Mouse (Mus musculus): Measurements from ENCODE around the gene T2. TPM values are rescaled to one million over a fixed set of nuclear protein-coding genes. Genes with fewer than 3 reads are reported as not detected.

T2 gene
- polyA plus RNA-seq, 1 experiment from 2014 or later = 0.62 TPM

GRCm38 (mm10) chr17:8360876-8361275, 5.1 kb downstream of the T2 start:
- Histone ChIP-seq H3K4me1 (ENCODE audit: insufficient read depth, low read length) (no peaks in the 10 kb centered on the region; the same call in 1 of the 2 replicates), H3K4me3 (ENCODE audit: low read length) (no peak overlapping the region), H3K27ac (ENCODE audit: low read length) (no peak overlapping the region), H3K9ac (replicated peaks; ENCODE audit: low read length) (no peak overlapping the region), H3K27me3 (ENCODE audit: insufficient read depth, low read length) (no peaks in the 10 kb centered on the region), H3K9me3 (ENCODE audit: low read length) (no peaks in the 10 kb centered on the region), H3K4me2 (replicated peaks; ENCODE audit: low read depth, low read length) (no peak overlapping the region), H3K36me3 (ENCODE audit: insufficient read depth, low read length) (no peaks in the 10 kb centered on the region)
- 90% methylated on average over 5 of the region's 5 CpGs for WGBS
- no peak for ATAC-seq (ENCODE audit: low FRiP score, low TSS enrichment)

GRCm38 (mm10) chr17:8361281-8362103, 5.7 kb downstream of the T2 start:
- H3K36me3 ChIP-seq (ENCODE audit: insufficient read depth, low read length) = no peaks in the 10 kb centered on the region
- H3K9me3 ChIP-seq (ENCODE audit: low read length) = no peaks in the 10 kb centered on the region
- H3K4me3 ChIP-seq (ENCODE audit: low read length) = no peak overlapping the region
- no peaks in the 10 kb centered on the region; the same call in 1 of the 2 replicates for H3K4me1 ChIP-seq (ENCODE audit: insufficient read depth, low read length)
- no peak overlapping the region for H3K27ac ChIP-seq (ENCODE audit: low read length)
- no peak overlapping the region for H3K9ac ChIP-seq (replicated peaks; ENCODE audit: low read length)
- H3K4me2 ChIP-seq (replicated peaks; ENCODE audit: low read depth, low read length) = no peak overlapping the region
- H3K27me3 ChIP-seq (ENCODE audit: insufficient read depth, low read length) = no peaks in the 10 kb centered on the region
- 80% methylated on average over 10 of the region's 10 CpGs for WGBS
- no peak for ATAC-seq (ENCODE audit: low FRiP score, low TSS enrichment)

GRCm38 (mm10) chr17:8367514-8368480, 12.0 kb downstream of the T2 start:
- no peak overlapping the region for H3K27ac ChIP-seq (ENCODE audit: low read length)

GRCm38 (mm10) chr17:8368570-8368969, 12.8 kb downstream of the T2 start:
- no peak overlapping the region for H3K4me3 ChIP-seq (ENCODE audit: low read length)
- H3K4me1 ChIP-seq (ENCODE audit: insufficient read depth, low read length) = peaks cover 15% of the 10 kb centered on the region
- H3K27ac ChIP-seq (ENCODE audit: low read length) = no peak overlapping the region
- 53% methylated on average over 8 of the region's 8 CpGs for WGBS
- H3K9me3 ChIP-seq (ENCODE audit: low read length) = no peaks in the 10 kb centered on the region
- no peaks in the 10 kb centered on the region for H3K36me3 ChIP-seq (ENCODE audit: insufficient read depth, low read length)
- ATAC-seq (ENCODE audit: low FRiP score, low TSS enrichment) = no peak
- H3K9ac ChIP-seq (replicated peaks; ENCODE audit: low read length) = no peak overlapping the region
- H3K4me2 ChIP-seq (replicated peaks; ENCODE audit: low read depth, low read length) = no peak overlapping the region
- no peaks in the 10 kb centered on the region for H3K27me3 ChIP-seq (ENCODE audit: insufficient read depth, low read length)

More at GRCm38 (mm10) chr17:8367514-8368480, 12.0 kb downstream of the T2 start:
- no peak overlapping the region for H3K9ac ChIP-seq (replicated peaks; ENCODE audit: low read length)
- H3K4me2 ChIP-seq (replicated peaks; ENCODE audit: low read depth, low read length) = no peak overlapping the region
- H3K9me3 ChIP-seq (ENCODE audit: low read length) = no peaks in the 10 kb centered on the region
- H3K27me3 ChIP-seq (ENCODE audit: insufficient read depth, low read length) = no peaks in the 10 kb centered on the region
- WGBS = 33% methylated on average over 20 of the region's 20 CpGs
- H3K4me3 ChIP-seq (ENCODE audit: low read length) = no peak overlapping the region
- no peaks in the 10 kb centered on the region for H3K36me3 ChIP-seq (ENCODE audit: insufficient read depth, low read length)
- peaks cover 15% of the 10 kb centered on the region for H3K4me1 ChIP-seq (ENCODE audit: insufficient read depth, low read length)
- ATAC-seq (ENCODE audit: low FRiP score, low TSS enrichment) = no peak

- H3K9me3 ChIP-seq (ENCODE audit: low read length) = no peaks in the 10 kb centered on the region
- H3K4me3 ChIP-seq (ENCODE audit: low read length) = no peak overlapping the region
- no peak overlapping the region for H3K4me2 ChIP-seq (replicated peaks; ENCODE audit: low read depth, low read length)
- no peak overlapping the region for H3K9ac ChIP-seq (replicated peaks; ENCODE audit: low read length)
- 78% methylated on average over 2 of the region's 2 CpGs for whole genome bisulfite sequencing
- no peaks in the 10 kb centered on the region for H3K36me3 ChIP-seq (ENCODE audit: insufficient read depth, low read length)
- ATAC-seq (ENCODE audit: low FRiP score, low TSS enrichment) = no peak
- no peaks in the 10 kb centered on the region for H3K27me3 ChIP-seq (ENCODE audit: insufficient read depth, low read length)
- peaks cover 15% of the 10 kb centered on the region for H3K4me1 ChIP-seq (ENCODE audit: insufficient read depth, low read length)
- H3K27ac ChIP-seq (ENCODE audit: low read length) = no peak overlapping the region
These were observed 13.4 kb downstream of the T2 start for GRCm38 (mm10) chr17:8369171-8369570.

GRCm38 (mm10) chr17:8370634-8371229, 14.9 kb downstream of the T2 start:
- peak overlapping the region; percentile 19 for H3K9ac ChIP-seq (replicated peaks; ENCODE audit: low read length)
- H3K36me3 ChIP-seq (ENCODE audit: insufficient read depth, low read length) = no peaks in the 10 kb centered on the region
- no peak overlapping the region for H3K4me3 ChIP-seq (ENCODE audit: low read length)
- H3K27ac ChIP-seq (ENCODE audit: low read length) = no peak overlapping the region
- H3K27me3 ChIP-seq (ENCODE audit: insufficient read depth, low read length) = no peaks in the 10 kb centered on the region
- WGBS = 30% methylated on average over 13 of the region's 13 CpGs
- no peak for ATAC-seq (ENCODE audit: low FRiP score, low TSS enrichment)
- H3K9me3 ChIP-seq (ENCODE audit: low read length) = no peaks in the 10 kb centered on the region
- peaks cover 15% of the 10 kb centered on the region for H3K4me1 ChIP-seq (ENCODE audit: insufficient read depth, low read length)
- no peak overlapping the region for H3K4me2 ChIP-seq (replicated peaks; ENCODE audit: low read depth, low read length)

- Histone ChIP-seq H3K27me3 (ENCODE audit: insufficient read depth, low read length) (no peaks in the 10 kb centered on the region), H3K4me2 (replicated peaks; ENCODE audit: low read depth, low read length) (peak overlapping the region; percentile 64), H3K36me3 (ENCODE audit: insufficient read depth, low read length) (no peaks in the 10 kb centered on the region), H3K9ac (replicated peaks; ENCODE audit: low read length) (peak overlapping the region; percentile 57), H3K4me1 (ENCODE audit: insufficient read depth, low read length) (peaks cover 15% of the 10 kb centered on the region), H3K4me3 (ENCODE audit: low read length) (peak overlapping the region; percentile 39), H3K27ac (ENCODE audit: low read length) (peak overlapping the region; percentile 93), H3K9me3 (ENCODE audit: low read length) (no peaks in the 10 kb centered on the region)
- WGBS = 0% methylated on average over 7 of the region's 7 CpGs
- ATAC-seq (ENCODE audit: low FRiP score, low TSS enrichment) = peak; percentile 90
These were observed 16.0 kb downstream of the T2 start for GRCm38 (mm10) chr17:8371834-8372233.

GRCm38 (mm10) chr17:8372286-8373046, 16.7 kb downstream of the T2 start:
- ATAC-seq (ENCODE audit: low FRiP score, low TSS enrichment) = peak; percentile 52; the same call in 1 of the 2 replicates
- Histone ChIP-seq H3K27ac (ENCODE audit: low read length) (peak overlapping the region; percentile 93), H3K27me3 (ENCODE audit: insufficient read depth, low read length) (no peaks in the 10 kb centered on the region), H3K4me3 (ENCODE audit: low read length) (peak overlapping the region; percentile 39), H3K9me3 (ENCODE audit: low read length) (no peaks in the 10 kb centered on the region), H3K4me1 (ENCODE audit: insufficient read depth, low read length) (peaks cover 15% of the 10 kb centered on the region), H3K36me3 (ENCODE audit: insufficient read depth, low read length) (no peaks in the 10 kb centered on the region), H3K9ac (replicated peaks; ENCODE audit: low read length) (peak overlapping the region; percentile 57), H3K4me2 (replicated peaks; ENCODE audit: low read depth, low read length) (peak overlapping the region; percentile 64)
- WGBS = under 1% methylated on average over 18 of the region's 18 CpGs

- Histone ChIP-seq H3K27me3 (ENCODE audit: insufficient read depth, low read length) (no peaks in the 10 kb centered on the region), H3K4me1 (ENCODE audit: insufficient read depth, low read length) (peaks cover 2% of the 10 kb centered on the region; the same call in 1 of the 2 replicates), H3K9me3 (ENCODE audit: low read length) (no peaks in the 10 kb centered on the region), H3K4me3 (ENCODE audit: low read length) (no peak overlapping the region), H3K9ac (replicated peaks; ENCODE audit: low read length) (no peak overlapping the region), H3K36me3 (ENCODE audit: insufficient read depth, low read length) (no peaks in the 10 kb centered on the region), H3K27ac (ENCODE audit: low read length) (no peak overlapping the region), H3K4me2 (replicated peaks; ENCODE audit: low read depth, low read length) (no peak overlapping the region)
- WGBS = 63% methylated on average over 5 of the region's 5 CpGs
- ATAC-seq (ENCODE audit: low FRiP score, low TSS enrichment) = no peak
These were observed 21.5 kb downstream of the T2 start for GRCm38 (mm10) chr17:8377298-8377697.
